Mouse (Mus musculus): ENCODE results near the gene AC129217.1. TPM values are rescaled to one million over a fixed set of nuclear protein-coding genes. Genes with fewer than 3 reads are reported as not detected.

AC129217.1 gene
- polyA plus RNA-seq, 1 experiment from 2014 or later, result not detected

GRCm38 (mm10) chr19:8842961-8843360, 13.4 kb downstream of the AC129217.1 start:
- Histone ChIP-seq H3K4me1 (ENCODE audit: insufficient read depth, low read depth, low read length) (peaks cover 10% of the 10 kb centered on the region; the same call in 1 of the 2 replicates), H3K27ac (ENCODE audit: low read length) (no peak overlapping the region), H3K4me3 (ENCODE audit: low read depth, low read length) (no peak overlapping the region), H3K9me3 (ENCODE audit: low read length) (no peaks in the 10 kb centered on the region), H3K27me3 (replicated peaks; ENCODE audit: insufficient read depth, low read length) (no peaks in the 10 kb centered on the region), H3K9ac (replicated peaks; ENCODE audit: low read depth) (no peak overlapping the region), H3K36me3 (ENCODE audit: insufficient read depth, low read length) (peaks cover 16% of the 10 kb centered on the region; the same call in 1 of the 2 replicates), H3K4me2 (replicated peaks; ENCODE audit: low read depth, low read length) (no peak overlapping the region)
- no peak for TF ChIP-seq CTCF (IDR thresholded peaks at IDR 0.05)
- TF ChIP-seq EP300 (IDR thresholded peaks at IDR 0.05), result no peak
- ATAC-seq (no peak), DNase-seq (ENCODE audit: low spot score) (peak; percentile 37)
- 77% methylated on average over 6 of the region's 6 CpGs for WGBS

- Histone ChIP-seq H3K9me3 (ENCODE audit: low read length) (no peaks in the 10 kb centered on the region), H3K4me3 (ENCODE audit: low read depth, low read length) (no peak overlapping the region), H3K36me3 (ENCODE audit: insufficient read depth, low read length) (peaks cover 16% of the 10 kb centered on the region; the same call in 1 of the 2 replicates), H3K9ac (replicated peaks; ENCODE audit: low read depth) (peak overlapping the region; percentile 12; the same call in 1 of the 2 replicates), H3K27ac (ENCODE audit: low read length) (peak overlapping the region; percentile 49), H3K4me2 (replicated peaks; ENCODE audit: low read depth, low read length) (no peak overlapping the region), H3K4me1 (ENCODE audit: insufficient read depth, low read depth, low read length) (peaks cover 6% of the 10 kb centered on the region; the same call in 1 of the 2 replicates), H3K27me3 (replicated peaks; ENCODE audit: insufficient read depth, low read length) (no peaks in the 10 kb centered on the region)
- ATAC-seq (peak; percentile 45), DNase-seq (ENCODE audit: low spot score) (peak; percentile 89)
- 45% methylated on average over 5 of the region's 5 CpGs for WGBS
- TF ChIP-seq EP300 (IDR thresholded peaks at IDR 0.05) (no peak), CTCF (IDR thresholded peaks at IDR 0.05) (peak; percentile 81)
Observed at GRCm38 (mm10) chr19:8844371-8845129, 15.0 kb downstream of the AC129217.1 start.

- DNase-seq (ENCODE audit: low spot score) (no peak), ATAC-seq (no peak)
- no peaks in the 10 kb centered on the region for H3K27me3 ChIP-seq (replicated peaks; ENCODE audit: insufficient read depth, low read length)
- no peaks in the 10 kb centered on the region for H3K4me1 ChIP-seq (ENCODE audit: insufficient read depth, low read depth, low read length)
- H3K4me3 ChIP-seq (ENCODE audit: low read depth, low read length), result no peak overlapping the region
- H3K4me2 ChIP-seq (replicated peaks; ENCODE audit: low read depth, low read length), result no peak overlapping the region
- no peak for TF ChIP-seq CTCF (IDR thresholded peaks at IDR 0.05)
- WGBS, result 69% methylated on average over 5 of the region's 5 CpGs
- H3K9me3 ChIP-seq (ENCODE audit: low read length), result no peaks in the 10 kb centered on the region
- no peak overlapping the region for H3K27ac ChIP-seq (ENCODE audit: low read length)
- no peak overlapping the region for H3K9ac ChIP-seq (replicated peaks; ENCODE audit: low read depth)
- peaks cover 16% of the 10 kb centered on the region; the same call in 1 of the 2 replicates for H3K36me3 ChIP-seq (ENCODE audit: insufficient read depth, low read length)
Observed at GRCm38 (mm10) chr19:8848356-8848755, 18.8 kb downstream of the AC129217.1 start.

GRCm38 (mm10) chr19:8850402-8850901, 20.9 kb downstream of the AC129217.1 start, which contains the start of gene Lrrn4cl:
TSS of gene Lrrn4cl (plus strand) at chr19:8850768.
- peak; percentile 82 for DNase-seq (ENCODE audit: low spot score)
- Histone ChIP-seq H3K36me3 (ENCODE audit: insufficient read depth, low read length) (peaks cover 16% of the 10 kb centered on the region; the same call in 1 of the 2 replicates), H3K27ac (ENCODE audit: low read length) (no peak within 1 kb of the TSS)

GRCm38 (mm10) chr19:8851639-8852038, 22.1 kb downstream of the AC129217.1 start:
- no peak overlapping the region for H3K4me3 ChIP-seq (ENCODE audit: low read depth, low read length)
- H3K9me3 ChIP-seq (ENCODE audit: low read length), result no peaks in the 10 kb centered on the region
- H3K27me3 ChIP-seq (replicated peaks; ENCODE audit: insufficient read depth, low read length), result no peaks in the 10 kb centered on the region
- 32% methylated on average over 7 of the region's 7 CpGs for WGBS
- DNase-seq (ENCODE audit: low spot score) (peak; percentile 36), ATAC-seq (peak; percentile 52)
- H3K9ac ChIP-seq (replicated peaks; ENCODE audit: low read depth), result no peak overlapping the region
- 0 out of 2 replicates have a peak overlapping the region, but pooled peaks have one; percentile 1 for H3K4me2 ChIP-seq (replicated peaks; ENCODE audit: low read depth, low read length)
- H3K36me3 ChIP-seq (ENCODE audit: insufficient read depth, low read length), result peaks cover 10% of the 10 kb centered on the region; the same call in 1 of the 2 replicates
- no peak for TF ChIP-seq EP300 (IDR thresholded peaks at IDR 0.05)
- TF ChIP-seq CTCF (IDR thresholded peaks at IDR 0.05), result peak; percentile 49
- no peak overlapping the region for H3K27ac ChIP-seq (ENCODE audit: low read length)
- no peaks in the 10 kb centered on the region for H3K4me1 ChIP-seq (ENCODE audit: insufficient read depth, low read depth, low read length)

More at GRCm38 (mm10) chr19:8850402-8850901, 20.9 kb downstream of the AC129217.1 start, which contains the start of gene Lrrn4cl:
- WGBS, result 22% methylated on average over 7 of the region's 7 CpGs
- no peaks in the 10 kb centered on the region for H3K4me1 ChIP-seq (ENCODE audit: insufficient read depth, low read depth, low read length)
- H3K9me3 ChIP-seq (ENCODE audit: low read length), result no peaks in the 10 kb centered on the region
- no peak within 1 kb of the TSS for H3K9ac ChIP-seq (replicated peaks; ENCODE audit: low read depth)
- no peak within 1 kb of the TSS for H3K4me3 ChIP-seq (ENCODE audit: low read depth, low read length)
- peak; percentile 82 for ATAC-seq
- TF ChIP-seq EP300 (IDR thresholded peaks at IDR 0.05), result no peak
- no peak for TF ChIP-seq CTCF (IDR thresholded peaks at IDR 0.05)
- 0 out of 2 replicates have a peak within 1 kb of the TSS, but pooled peaks have one; percentile 1 for H3K4me2 ChIP-seq (replicated peaks; ENCODE audit: low read depth, low read length)
- H3K27me3 ChIP-seq (replicated peaks; ENCODE audit: insufficient read depth, low read length), result no peaks in the 10 kb centered on the region

- 47% methylated on average over 10 of the region's 10 CpGs for WGBS
- no peak overlapping the region for H3K27ac ChIP-seq (ENCODE audit: low read length)
- no peaks in the 10 kb centered on the region for H3K9me3 ChIP-seq (ENCODE audit: low read length)
- 0 out of 2 replicates have a peak, but pooled peaks have one; percentile 11 for ATAC-seq
- DNase-seq (ENCODE audit: low spot score), result no peak
- H3K36me3 ChIP-seq (ENCODE audit: insufficient read depth, low read length), result peaks cover 3% of the 10 kb centered on the region; the same call in 1 of the 2 replicates
- H3K4me3 ChIP-seq (ENCODE audit: low read depth, low read length), result no peak overlapping the region
- TF ChIP-seq EP300 (IDR thresholded peaks at IDR 0.05) (no peak), CTCF (IDR thresholded peaks at IDR 0.05) (no peak)
- no peak overlapping the region for H3K9ac ChIP-seq (replicated peaks; ENCODE audit: low read depth)
- H3K27me3 ChIP-seq (replicated peaks; ENCODE audit: insufficient read depth, low read length), result no peaks in the 10 kb centered on the region
- H3K4me2 ChIP-seq (replicated peaks; ENCODE audit: low read depth, low read length), result 0 out of 2 replicates have a peak overlapping the region, but pooled peaks have one; percentile 1
- no peaks in the 10 kb centered on the region for H3K4me1 ChIP-seq (ENCODE audit: insufficient read depth, low read depth, low read length)
Observed at GRCm38 (mm10) chr19:8852236-8852928, 22.8 kb downstream of the AC129217.1 start.

Measured in lung, postnatal 0 days (tissue).